Mouse (Mus musculus) adrenal gland, adult (tissue): ENCODE results near the gene Lrrc72.
"Not testable (repeated sequence)": the region's sequence is repeated elsewhere in the genome, so short reads cannot be mapped to it uniquely, and the experiment has no call there.

Experiments
- DNase-seq, 2 experiments: peaks; one replicate each; pipeline ENCODE4 v3.0.0; 2022 to 2023; ENCODE audit warnings: low spot score in 1 of 2; ENCODE audit not compliant: inconsistent age in 2 of 2

Lrrc72 gene

GRCm38 (mm10) chr12:36253298-36253697 lies at the start of gene Lrrc72:
TSS of gene Lrrc72 (minus strand) at chr12:36253398.
- no peak for DNase-seq

GRCm38 (mm10) chr12:36302326-36302725 lies 49.1 kb upstream of the Lrrc72 start:
- no peak for DNase-seq

- no peak for DNase-seq
These were observed 38.1 kb upstream of the Lrrc72 start for GRCm38 (mm10) chr12:36291346-36291745.

GRCm38 (mm10) chr12:36290465-36290864 lies 37.3 kb upstream of the Lrrc72 start:
- no peak for DNase-seq

DNA sequence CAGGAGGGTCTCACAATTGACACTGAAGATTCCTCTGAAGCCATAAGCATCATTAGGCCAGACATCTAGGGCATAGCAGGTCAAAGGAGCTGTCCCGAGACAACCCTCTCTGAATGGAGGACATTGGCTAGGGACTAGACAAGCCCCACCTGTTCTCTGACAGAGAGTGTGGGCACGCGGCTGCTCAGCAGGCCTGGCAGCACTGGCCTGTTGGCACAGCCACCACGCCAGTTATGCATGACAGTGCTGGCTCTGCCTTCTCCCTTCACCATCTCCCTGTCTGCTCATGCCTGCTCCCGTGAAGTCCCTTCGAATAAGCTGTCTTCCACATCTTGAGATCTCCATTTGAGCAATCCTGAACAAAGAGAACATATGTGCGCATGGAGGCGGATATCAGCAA lies 36.4 kb upstream of the Lrrc72 start:
- no peak for DNase-seq

DNA sequence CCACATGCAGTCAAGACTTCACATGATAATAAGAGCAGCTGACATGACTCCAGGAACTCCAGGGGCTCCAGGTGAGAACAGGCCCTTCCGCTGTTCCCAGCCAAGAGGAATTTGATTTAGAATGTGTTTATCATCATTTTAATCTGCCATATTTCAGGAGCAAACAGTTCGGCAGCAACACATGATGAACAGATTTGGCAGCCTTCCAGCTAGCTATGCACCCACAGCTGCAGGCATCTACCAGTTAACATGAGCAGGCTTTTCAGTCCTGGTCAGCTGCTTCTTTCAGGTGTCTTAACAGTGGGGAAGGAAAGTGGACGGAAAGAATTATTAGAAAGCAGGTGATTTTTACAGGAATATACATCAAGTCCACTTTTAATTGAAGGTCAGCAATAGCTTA lies 21.6 kb upstream of the Lrrc72 start:
- DNase-seq, result no peak

- no peak for DNase-seq
These were observed 14.6 kb upstream of the Lrrc72 start for GRCm38 (mm10) chr12:36267670-36268246.

DNA sequence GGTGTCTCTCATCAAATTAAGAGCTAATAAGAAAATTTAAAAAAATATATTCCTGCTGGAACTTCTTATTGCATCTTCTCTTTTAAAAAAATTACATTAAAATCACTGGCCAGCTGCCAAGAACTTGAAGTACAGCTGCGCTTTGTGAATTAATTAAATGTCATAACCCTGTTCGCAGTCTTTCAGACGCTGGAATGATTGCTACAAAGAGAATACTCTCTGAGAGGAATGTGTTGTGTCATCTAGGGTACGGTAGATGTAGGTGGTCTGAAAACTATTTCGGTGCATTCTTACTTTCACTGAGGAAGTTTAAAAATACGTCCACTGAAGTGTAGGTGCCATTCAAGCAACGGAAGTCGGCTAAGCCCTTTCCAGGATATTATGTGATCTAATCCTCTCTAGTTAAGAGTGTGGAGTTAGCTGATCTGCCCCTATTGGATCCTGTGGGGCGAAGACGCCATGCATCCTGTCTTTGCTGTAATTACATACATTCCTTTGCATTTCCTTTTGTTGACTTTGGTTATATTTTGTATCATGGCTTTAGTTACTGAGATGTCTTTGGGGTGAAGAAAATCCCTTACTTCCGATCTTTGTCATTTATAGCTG lies 9.0 kb upstream of the Lrrc72 start:
- no peak for DNase-seq

- no peak for DNase-seq
These were observed 2.2 kb upstream of the Lrrc72 start for GRCm38 (mm10) chr12:36255413-36255812.

DNA sequence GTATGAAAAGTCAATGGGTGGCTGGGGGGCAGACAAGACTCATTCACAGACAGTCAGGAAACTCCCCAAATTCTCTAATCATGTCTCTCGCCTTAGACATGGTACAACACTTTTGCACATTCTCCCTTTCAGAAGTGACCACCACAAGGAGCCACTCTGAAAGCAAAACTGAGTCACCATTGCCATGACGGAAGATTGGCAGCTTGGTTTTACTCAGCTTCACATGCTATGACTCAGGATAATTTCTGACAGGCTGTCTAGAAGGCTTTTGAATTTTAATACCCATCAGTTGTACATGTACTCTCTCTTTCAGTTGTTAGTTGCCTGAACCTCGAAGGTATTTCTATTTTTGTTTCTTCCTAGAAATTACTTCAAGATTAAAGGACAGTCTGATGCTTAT lies 12.0 kb downstream of the Lrrc72 start:
- no peak for DNase-seq

DNA sequence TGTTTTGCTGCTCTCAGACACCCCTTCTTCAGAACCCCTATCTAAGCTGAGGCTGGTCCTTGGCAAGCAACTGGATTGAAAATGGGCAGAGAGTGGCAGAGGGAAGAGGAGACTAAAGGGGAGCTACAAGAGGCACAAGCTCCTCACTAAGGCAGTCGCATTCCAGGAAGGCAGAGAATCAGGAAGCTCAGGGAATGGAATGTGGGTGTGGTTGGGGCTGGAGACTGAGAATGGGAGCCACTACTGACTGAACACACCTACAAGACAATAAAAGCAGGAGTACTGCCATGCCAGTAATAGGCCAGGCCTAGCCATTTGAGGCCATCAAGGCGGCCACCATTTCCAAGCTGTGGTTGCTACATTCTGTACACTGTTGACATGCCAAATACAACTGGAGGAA lies 21.8 kb downstream of the Lrrc72 start:
- no peak for DNase-seq

GRCm38 (mm10) chr12:36224392-36224791 lies 28.8 kb downstream of the Lrrc72 start:
- DNase-seq, result no peak

- peak in 1 of 2 experiments; percentile 49 for DNase-seq
These were observed 36.3 kb downstream of the Lrrc72 start for GRCm38 (mm10) chr12:36216905-36217304.

- no peak for DNase-seq
These were observed 37.0 kb downstream of the Lrrc72 start for GRCm38 (mm10) chr12:36216230-36216629.

GRCm38 (mm10) chr12:36215149-36215480 lies 38.1 kb downstream of the Lrrc72 start:
- DNase-seq, result peak in 1 of 2 experiments; percentile 75

- DNase-seq, result no peak
These were observed 38.6 kb downstream of the Lrrc72 start for GRCm38 (mm10) chr12:36214389-36215148.

GRCm38 (mm10) chr12:36210096-36210495 lies 43.1 kb downstream of the Lrrc72 start:
- DNase-seq, result no peak

GRCm38 (mm10) chr12:36208456-36208855 lies 44.7 kb downstream of the Lrrc72 start:
- no peak for DNase-seq

DNA sequence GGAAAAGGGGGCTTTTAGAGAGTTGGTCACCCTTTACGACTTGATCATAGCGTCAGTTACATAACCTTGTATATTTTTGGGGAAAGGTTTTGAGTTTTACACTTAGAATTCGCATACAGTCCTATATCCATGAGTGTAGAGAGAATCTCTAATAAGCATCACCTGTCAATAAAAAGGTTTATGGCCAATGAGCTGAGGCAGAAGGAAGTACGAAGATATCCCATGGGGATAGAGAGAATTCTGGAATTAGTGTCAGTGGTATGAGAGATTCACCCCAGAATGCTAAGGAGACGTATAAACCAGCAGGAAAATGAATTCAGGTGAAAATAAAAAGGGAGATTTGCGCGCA lies 45.4 kb downstream of the Lrrc72 start:
- no peak for DNase-seq

DNA sequence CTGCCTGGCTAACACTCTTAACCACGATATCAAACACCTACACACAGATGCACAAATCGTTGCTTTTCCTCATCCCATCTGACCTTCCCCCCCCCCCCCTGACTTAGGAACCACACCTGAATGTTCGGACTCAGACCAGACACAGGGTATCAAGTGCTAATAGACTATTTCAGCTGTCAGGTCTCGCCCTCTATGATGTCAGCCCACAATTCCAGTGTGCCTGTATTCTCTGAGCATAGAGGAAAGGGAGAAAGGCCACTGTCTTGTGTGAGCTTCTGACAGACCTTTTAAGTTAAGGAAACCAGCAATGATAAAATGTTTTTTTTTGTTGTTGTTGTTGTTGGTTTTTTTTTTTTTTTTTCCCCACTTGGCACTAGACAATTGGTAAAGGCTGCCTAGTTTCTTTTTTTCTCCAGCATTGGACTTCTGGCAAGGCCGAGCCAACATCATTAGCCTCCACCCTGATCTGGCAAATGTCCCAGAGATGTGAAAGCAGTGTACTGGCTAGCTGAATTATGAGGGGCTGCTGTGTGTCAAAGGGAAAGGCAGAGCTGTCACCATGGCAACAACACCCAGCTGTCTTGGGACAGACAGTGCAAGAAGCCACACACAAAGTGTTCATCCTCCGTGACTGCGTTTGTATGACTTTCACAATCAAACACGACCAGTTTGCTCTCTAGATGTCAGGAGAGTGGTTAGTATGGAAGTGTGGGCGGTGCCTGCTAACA lies 46.0 kb downstream of the Lrrc72 start:
- DNase-seq, result peak; percentile 60 to 82

DNA sequence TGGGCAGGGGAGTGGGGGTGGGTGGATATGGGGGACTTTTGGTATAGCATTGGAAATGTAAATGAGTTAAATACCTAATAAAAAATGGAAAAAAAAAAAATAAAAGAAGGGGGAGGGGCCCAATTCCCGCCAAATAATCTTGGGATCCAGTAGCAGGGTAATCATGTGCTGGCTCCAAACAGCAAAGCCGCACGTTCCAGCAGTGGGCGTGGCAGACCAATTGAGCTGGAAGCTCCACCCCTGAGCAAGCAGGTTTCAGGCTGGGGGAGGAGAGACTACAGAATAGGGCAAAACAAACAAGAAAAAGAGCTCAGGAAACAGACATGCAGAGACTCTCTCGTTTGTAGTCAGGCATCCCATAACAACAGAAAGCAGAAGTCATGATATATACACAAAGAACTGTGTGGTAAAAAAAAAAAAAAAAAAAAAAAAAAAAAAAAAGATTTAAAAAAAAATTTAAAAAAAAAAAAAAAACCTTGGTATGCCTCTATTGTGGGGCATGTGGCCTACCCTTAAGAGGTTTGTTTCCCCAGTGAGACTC lies 47.5 kb downstream of the Lrrc72 start:
- DNase-seq, result not testable (repeated sequence)

GRCm38 (mm10) chr12:36194976-36195375 lies 58.2 kb downstream of the Lrrc72 start:
- DNase-seq, result no peak
